13 mouse cellular contexts compared by ENCODE assay signal in genomic region chr11:114016108-114016888, GRCm38 (mm10). TPM values are rescaled to one million over a fixed set of nuclear protein-coding genes. Genes with fewer than 3 reads are reported as not detected.
DNase-seq lines count a peak whose midpoint lies in the region; ATAC-seq lines count a peak whose summit lies in the region.
"Had no signal": no experiment of that assay in that cellular context is flagged by ENCODE, and none has a peak within 500 bp of the region (broad histone marks: within the 10 kb centered on the region; RNA-seq: fewer than 3 reads in every experiment).

No protein-coding gene starts in this region.

- no peaks in the 10 kb centered on the region for H3K9me3 ChIP-seq in heart, embryonic 10.5 days
- H3K9me3 ChIP-seq in forebrain, embryonic 13.5 days (replicated peaks), result no peaks in the 10 kb centered on the region
- H3K9me3 ChIP-seq in midbrain, embryonic 12.5 days, result no peaks in the 10 kb centered on the region

- H3K36me3 ChIP-seq in heart, embryonic 10.5 days, result no peaks in the 10 kb centered on the region
- H3K36me3 ChIP-seq in forebrain, embryonic 13.5 days (ENCODE audit: poor library complexity, severe bottlenecking), result no peaks in the 10 kb centered on the region
- no peaks in the 10 kb centered on the region for H3K36me3 ChIP-seq in midbrain, embryonic 12.5 days

- 0 out of 2 replicates have a peak overlapping the region, but pooled peaks have one; percentile 38 for H3K27ac ChIP-seq in heart, embryonic 10.5 days
- H3K27ac ChIP-seq in forebrain, embryonic 13.5 days, result 0 out of 2 replicates have a peak overlapping the region, but pooled peaks have one; percentile 6
- peak overlapping the region; percentile 58 for H3K27ac ChIP-seq in midbrain, embryonic 12.5 days (replicated peaks)
- H3K27ac ChIP-seq: liver, embryonic 14.5 days had no signal

- no peak overlapping the region for H3K9ac ChIP-seq in forebrain, embryonic 13.5 days
- no peak overlapping the region for H3K9ac ChIP-seq in midbrain, embryonic 12.5 days (replicated peaks)
- H3K9ac ChIP-seq: liver, embryonic 14.5 days had no signal

- 35% methylated on average over 15 of the region's 15 CpGs for WGBS in heart, embryonic 10.5 days
- 30% methylated on average over 15 of the region's 15 CpGs for WGBS in forebrain, embryonic 13.5 days
- 20% methylated on average over 15 of the region's 15 CpGs for WGBS in midbrain, embryonic 12.5 days

- peaks cover 20% of the 10 kb centered on the region for H3K27me3 ChIP-seq in heart, embryonic 10.5 days (ENCODE audit: insufficient read depth, poor library complexity, severe bottlenecking)
- H3K27me3 ChIP-seq in forebrain, embryonic 13.5 days, result peaks cover 45% of the 10 kb centered on the region
- peaks cover 57% of the 10 kb centered on the region for H3K27me3 ChIP-seq in midbrain, embryonic 12.5 days

- peak overlapping the region; percentile 24; the same call in 1 of the 2 replicates for H3K4me2 ChIP-seq in forebrain, embryonic 13.5 days
- H3K4me2 ChIP-seq in midbrain, embryonic 12.5 days (replicated peaks), result peak overlapping the region; percentile 28

- no peak for DNase-seq in heart, embryonic 10.5 days (ENCODE audit: low spot score)
- DNase-seq in heart, adult 11 months, result no peak
- DNase-seq in embryo, embryonic 10 days (ENCODE audit: low spot score), result peak; percentile 23
- no peak for DNase-seq in cerebellum, adult 11 months
- DNase-seq in urinary bladder, adult 18-20 months (ENCODE audit: low spot score in 2 of 2), result no peak
- DNase-seq in gastrocnemius, postnatal 4 days (ENCODE audit: low spot score in 2 of 2), result no peak
- DNase-seq: B cell, adult 2 months; thymus, adult 2 months had no signal

- H3K4me1 ChIP-seq in heart, embryonic 10.5 days, result peaks cover 63% of the 10 kb centered on the region
- H3K4me1 ChIP-seq in forebrain, embryonic 13.5 days, result peaks cover 55% of the 10 kb centered on the region
- peaks cover 56% of the 10 kb centered on the region for H3K4me1 ChIP-seq in midbrain, embryonic 12.5 days

- no peak for ATAC-seq in forebrain, embryonic 13.5 days
- ATAC-seq in midbrain, embryonic 12.5 days (ENCODE audit: low FRiP score, low read depth), result 0 out of 2 replicates have a peak, but pooled peaks have one; percentile 48

- no peak overlapping the region for H3K4me3 ChIP-seq in heart, embryonic 10.5 days
- H3K4me3 ChIP-seq in forebrain, embryonic 13.5 days, result no peak overlapping the region
- H3K4me3 ChIP-seq in midbrain, embryonic 12.5 days, result no peak overlapping the region

RNA-seq across cellular contexts. Expression of gene Sdk2, which starts 50.5 kb away (rescaled TPM):
- polyA plus RNA-seq in heart, embryonic 10.5 days (2016; fragmentation: Nextera tagmentation; extraction: Ambion mirVana), result 2.4 and 4.1 TPM in 2 replicates
- polyA plus RNA-seq in forebrain, embryonic 13.5 days (2015; fragmentation: Nextera tagmentation; extraction: Ambion mirVana), result 1.6 and 1.8 TPM in 2 replicates
- 7.1 and 7.2 TPM in 2 replicates for polyA plus RNA-seq in midbrain, embryonic 12.5 days (2016; fragmentation: Nextera tagmentation; extraction: Ambion mirVana)
- 10 to 100 TPM; 16.3 to 19.2 TPM for total RNA-seq in gastrocnemius, postnatal 4 days (2021)
- total RNA-seq: common myeloid progenitor, adult 5-6 weeks; MEL had no signal

Comparison
In these comparisons a context has a peak if more than half of its experiments do, and no peak if none do; other contexts are left out.
1. H3K27ac ChIP-seq: peak in every context shown above with its lines; median percentile 58 in midbrain, embryonic 12.5 days; 38 in heart, embryonic 10.5 days; 6 in forebrain, embryonic 13.5 days.